In the genomic region with DNA sequence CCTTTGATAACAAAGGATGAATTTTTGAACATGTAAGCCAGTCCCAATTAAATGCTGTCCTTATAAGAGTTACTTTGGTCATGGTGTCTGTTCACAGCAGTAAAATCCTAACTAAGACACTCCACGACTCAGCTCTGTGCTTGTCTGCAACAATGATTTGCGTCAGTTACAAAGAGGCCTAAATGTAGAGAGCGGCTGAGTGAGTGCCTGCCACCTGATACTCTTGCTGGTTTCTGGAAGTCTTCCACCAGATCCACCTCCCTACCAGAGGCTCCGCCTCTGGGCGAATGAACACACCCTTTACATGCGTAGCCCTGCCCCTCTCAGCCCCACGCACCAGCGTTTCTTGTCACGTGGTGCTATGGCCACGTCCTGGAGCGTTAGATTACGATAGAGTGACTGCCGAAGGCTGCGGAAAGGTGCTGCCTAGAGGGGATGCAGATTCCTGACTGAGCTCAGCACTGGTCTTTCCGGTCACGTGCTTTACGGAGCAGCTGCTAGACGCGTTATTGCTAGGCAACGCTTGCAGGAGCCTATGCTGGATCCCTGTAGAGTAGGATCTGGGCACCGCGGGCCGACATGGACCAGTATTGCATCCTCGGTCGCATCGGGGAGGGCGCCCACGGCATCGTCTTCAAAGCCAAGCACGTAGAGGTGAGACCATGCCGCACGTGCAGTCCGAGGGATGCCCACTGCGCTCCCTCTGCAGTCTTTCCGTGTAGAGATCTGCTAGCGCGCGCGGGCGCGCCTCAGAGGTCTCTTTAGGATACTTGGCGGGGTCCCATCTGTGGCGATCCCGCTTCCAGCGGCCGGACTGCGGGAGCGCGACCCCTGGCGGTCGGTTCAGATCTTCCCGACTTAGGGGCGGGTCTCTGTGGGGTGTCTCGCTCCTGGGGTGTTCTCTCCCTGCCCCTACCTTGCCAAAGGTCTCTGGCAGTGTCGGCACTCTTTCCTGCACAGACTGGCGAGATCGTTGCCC, we compare ENCODE assay signal across 8 mouse cellular contexts. TPM values are rescaled to one million over a fixed set of nuclear protein-coding genes. Genes with fewer than 3 reads are reported as not detected.
A peak's percentile ranks its signal among the peaks of the same experiment; 100 is the strongest.
DNase-seq lines count a peak whose midpoint lies in the region; ATAC-seq lines count a peak whose summit lies in the region.

Gene Cdk20, plus strand, starts transcription at position 298 of the 979 bp plus-strand sequence.

- peak within 1 kb of the TSS; percentile 79 for H3K27ac ChIP-seq in heart, embryonic 10.5 days
- peak within 1 kb of the TSS; percentile 93 for H3K27ac ChIP-seq in kidney, embryonic 15.5 days

- no peaks in the 10 kb centered on the region for H3K9me3 ChIP-seq in heart, embryonic 10.5 days
- H3K9me3 ChIP-seq in kidney, embryonic 15.5 days (replicated peaks), result no peaks in the 10 kb centered on the region

- no peaks in the 10 kb centered on the region for H3K36me3 ChIP-seq in heart, embryonic 10.5 days
- H3K36me3 ChIP-seq in kidney, embryonic 15.5 days, result 0 out of 2 replicates have a peak, but pooled peaks cover 4% of the 10 kb centered on the region

- peak; percentile 73 for DNase-seq in B cell, adult 2 months
- peak; percentile 99 for DNase-seq in brain, adult 2 months (ENCODE audit: low read depth, low spot score)
- DNase-seq in heart, embryonic 10.5 days (ENCODE audit: low spot score), result peak; percentile 99
- peak; percentile 94 for DNase-seq in liver
- peak; percentile 81 to 89 for DNase-seq in spleen, postnatal 4 days (ENCODE audit: low spot score in 2 of 2)

- peaks cover 9% of the 10 kb centered on the region for H3K4me1 ChIP-seq in heart, embryonic 10.5 days
- H3K4me1 ChIP-seq in kidney, embryonic 15.5 days, result peaks cover 15% of the 10 kb centered on the region

- H3K9ac ChIP-seq in kidney, embryonic 15.5 days, result peak within 1 kb of the TSS; percentile 53

- peak; percentile 97 for ATAC-seq in erythroblast, adult 5-6 weeks (replicated peaks; ENCODE audit: low FRiP score, poor library complexity, severe bottlenecking)
- ATAC-seq in kidney, embryonic 15.5 days (replicated peaks; ENCODE audit: low FRiP score), result peak; percentile 98
- peak; percentile 95 for ATAC-seq in monocyte, adult 5-6 weeks (replicated peaks; ENCODE audit: insufficient number of reproducible peaks, low FRiP score, low TSS enrichment, poor library complexity, severe bottlenecking)

- H3K4me3 ChIP-seq in heart, embryonic 10.5 days, result peak within 1 kb of the TSS; percentile 66
- H3K4me3 ChIP-seq in kidney, embryonic 15.5 days (replicated peaks), result peak within 1 kb of the TSS; percentile 62

- WGBS in heart, embryonic 10.5 days, result under 1% methylated on average over 57 of the region's 57 CpGs
- WGBS in kidney, embryonic 15.5 days, result under 1% methylated on average over 57 of the region's 57 CpGs

- H3K4me2 ChIP-seq in kidney, embryonic 15.5 days, result peak within 1 kb of the TSS; percentile 84

- no peaks in the 10 kb centered on the region for H3K27me3 ChIP-seq in heart, embryonic 10.5 days (ENCODE audit: insufficient read depth, poor library complexity, severe bottlenecking)
- no peaks in the 10 kb centered on the region for H3K27me3 ChIP-seq in kidney, embryonic 15.5 days

RNA-seq across cellular contexts. Expression of gene Cdk20, which starts in this region (rescaled TPM):
- total RNA-seq in erythroblast, adult 5-6 weeks (2015; ENCODE audit: low replicate concordance), result 0.63 TPM in 1 of 2 replicates, not detected in the other
- 0.51 TPM in 1 of 2 replicates, not detected in the other for total RNA-seq in erythroblast, adult 5-6 weeks (2017; ENCODE audit: low replicate concordance)
- polyA plus RNA-seq in heart, embryonic 10.5 days (2016; fragmentation: Nextera tagmentation; extraction: Ambion mirVana), result 4.1 and 6.2 TPM in 2 replicates
- 10.4 and 12.8 TPM in 2 replicates for polyA plus RNA-seq in kidney, embryonic 15.5 days (2015; fragmentation: Nextera tagmentation; extraction: Ambion mirVana)
- 0.43 to 2.3 TPM (median 2.0 TPM) in 3 replicates for total RNA-seq in monocyte, adult 5-6 weeks (2017)

Comparison
In these comparisons a context has a peak if more than half of its experiments do, and no peak if none do; other contexts are left out.
1. Peak in every context shown above with its lines: DNase-seq, ATAC-seq, H3K4me3 ChIP-seq and H3K27ac ChIP-seq.
2. Peak in ATAC-seq in erythroblast, adult 5-6 weeks; RNA of the gene not detected or under 1 TPM.